In the genomic region with DNA sequence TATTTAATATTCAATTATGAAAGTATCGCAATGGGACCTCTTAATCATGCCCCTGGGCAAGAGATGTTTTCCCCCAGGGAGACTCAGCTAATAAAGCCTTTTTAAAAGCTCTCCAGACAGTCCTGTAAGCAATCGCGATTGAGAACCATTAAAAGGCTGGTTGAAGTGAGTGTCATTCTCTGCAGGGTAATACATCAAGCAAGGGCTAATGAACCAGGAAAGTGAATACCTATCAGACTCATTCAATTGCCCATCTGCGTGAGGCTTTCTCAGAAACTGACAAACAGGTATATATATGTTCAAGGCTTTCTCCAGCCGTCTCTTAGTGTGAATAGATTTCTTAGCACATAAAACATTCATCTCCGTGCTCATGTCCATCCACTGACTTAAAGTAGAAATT, we compare ENCODE assay signal across 31 mouse cellular contexts.
DNase-seq lines count a peak whose midpoint lies in the region; ATAC-seq and TF ChIP-seq lines count a peak whose summit lies in the region.
"Had no signal": no experiment of that assay in that cellular context is flagged by ENCODE, and none has a peak within 500 bp of the region (broad histone marks: within the 10 kb centered on the region; RNA-seq: fewer than 3 reads in every experiment).

No protein-coding gene starts in this region.

- no peak for TF ChIP-seq EP300 in stomach, postnatal 0 days (optimal IDR thresholded peaks at IDR 0.05)

- H3K27me3 ChIP-seq in kidney, embryonic 16.5 days (ENCODE audit: insufficient read depth, low read length): no peaks in the 10 kb centered on the region
- no peaks in the 10 kb centered on the region for H3K27me3 ChIP-seq in hindbrain, embryonic 12.5 days
- H3K27me3 ChIP-seq in hindbrain, embryonic 14.5 days (ENCODE audit: control insufficient read depth, insufficient read depth, low read length): no peaks in the 10 kb centered on the region
- peaks cover 6% of the 10 kb centered on the region; the same call in 1 of the 2 replicates for H3K27me3 ChIP-seq in neural tube, embryonic 13.5 days
- H3K27me3 ChIP-seq in stomach, postnatal 0 days (ENCODE audit: control insufficient read depth, insufficient read depth, low read length): no peaks in the 10 kb centered on the region
- H3K27me3 ChIP-seq: embryonic facial prominence, embryonic 15.5 days; heart, embryonic 15.5 days; midbrain, embryonic 15.5 days had no signal

- H3K4me2 ChIP-seq in kidney, embryonic 16.5 days (replicated peaks; ENCODE audit: low read depth, low read length): no peak overlapping the region
- no peak overlapping the region for H3K4me2 ChIP-seq in hindbrain, embryonic 12.5 days (replicated peaks)
- H3K4me2 ChIP-seq in hindbrain, embryonic 14.5 days (replicated peaks): no peak overlapping the region
- no peak overlapping the region for H3K4me2 ChIP-seq in neural tube, embryonic 13.5 days
- H3K4me2 ChIP-seq in stomach, postnatal 0 days (replicated peaks; ENCODE audit: low read depth): no peak overlapping the region
- H3K4me2 ChIP-seq: embryonic facial prominence, embryonic 15.5 days; heart, embryonic 15.5 days; midbrain, embryonic 15.5 days had no signal

- H3K4me1 ChIP-seq in kidney, embryonic 16.5 days (ENCODE audit: insufficient read depth, low read length): no peaks in the 10 kb centered on the region
- no peaks in the 10 kb centered on the region for H3K4me1 ChIP-seq in hindbrain, embryonic 12.5 days
- no peaks in the 10 kb centered on the region; the same call in 1 of the 2 replicates for H3K4me1 ChIP-seq in hindbrain, embryonic 14.5 days (replicated peaks; ENCODE audit: control insufficient read depth, insufficient read depth, low read length)
- H3K4me1 ChIP-seq in neural tube, embryonic 13.5 days (replicated peaks): peaks cover 8% of the 10 kb centered on the region
- H3K4me1 ChIP-seq in stomach, postnatal 0 days (replicated peaks; ENCODE audit: control insufficient read depth, insufficient read depth): no peaks in the 10 kb centered on the region
- H3K4me1 ChIP-seq: embryonic facial prominence, embryonic 15.5 days; heart, embryonic 10.5 days; heart, embryonic 15.5 days; midbrain, embryonic 15.5 days had no signal

- H3K27ac ChIP-seq in kidney, embryonic 16.5 days (ENCODE audit: low read length): no peak overlapping the region
- no peak overlapping the region for H3K27ac ChIP-seq in hindbrain, embryonic 12.5 days
- no peak overlapping the region for H3K27ac ChIP-seq in hindbrain, embryonic 14.5 days
- no peak overlapping the region for H3K27ac ChIP-seq in neural tube, embryonic 13.5 days (replicated peaks)
- H3K27ac ChIP-seq in stomach, postnatal 0 days (replicated peaks): no peak overlapping the region
- H3K27ac ChIP-seq: embryonic facial prominence, embryonic 10.5 days; embryonic facial prominence, embryonic 15.5 days; heart, embryonic 10.5 days; heart, embryonic 15.5 days; liver, embryonic 14.5 days; macrophage; midbrain, embryonic 15.5 days had no signal

- no peaks in the 10 kb centered on the region for H3K36me3 ChIP-seq in kidney, embryonic 16.5 days (ENCODE audit: insufficient read depth, low read length)
- no peaks in the 10 kb centered on the region for H3K36me3 ChIP-seq in hindbrain, embryonic 12.5 days
- H3K36me3 ChIP-seq in hindbrain, embryonic 14.5 days (replicated peaks; ENCODE audit: control insufficient read depth, insufficient read depth): no peaks in the 10 kb centered on the region
- H3K36me3 ChIP-seq in neural tube, embryonic 13.5 days: no peaks in the 10 kb centered on the region
- H3K36me3 ChIP-seq in stomach, postnatal 0 days (ENCODE audit: control insufficient read depth, insufficient read depth, low read length): no peaks in the 10 kb centered on the region
- H3K36me3 ChIP-seq: embryonic facial prominence, embryonic 10.5 days; embryonic facial prominence, embryonic 15.5 days; heart, embryonic 10.5 days; heart, embryonic 15.5 days; midbrain, embryonic 15.5 days had no signal

- 39% methylated on average over 6 of the region's 6 CpGs for WGBS in kidney, embryonic 16.5 days
- WGBS in hindbrain, embryonic 12.5 days: 69% methylated on average over 6 of the region's 6 CpGs
- WGBS in hindbrain, embryonic 14.5 days: 48% methylated on average over 6 of the region's 6 CpGs
- WGBS in neural tube, embryonic 13.5 days: 35% methylated on average over 6 of the region's 6 CpGs
- WGBS in stomach, postnatal 0 days: 79% methylated on average over 6 of the region's 6 CpGs

- DNase-seq in kidney, adult 9 months: no peak
- DNase-seq in hindbrain, embryonic 14.5 days (ENCODE audit: low spot score): no peak
- DNase-seq in layer of hippocampus, adult 11-12 months (ENCODE audit: low spot score): no peak
- no peak for DNase-seq in stomach, postnatal 0 days (ENCODE audit: low spot score)
- DNase-seq: adrenal gland, postnatal 36 days; B cell, adult 2 months; cerebellum, adult 8-10 months; cerebellum, postnatal 25 days; gastrocnemius, postnatal 25 days; heart, adult 11 months; heart, postnatal 36 days; kidney, adult 11 months; kidney, postnatal 4 days; layer of hippocampus, postnatal 36 days; liver; lung, adult 2 months; lung, postnatal 10 days; right cerebral cortex, adult 18-20 months; thymus, postnatal 4 days had no signal

- H3K9me3 ChIP-seq in kidney, embryonic 16.5 days (ENCODE audit: low read length): no peaks in the 10 kb centered on the region
- no peaks in the 10 kb centered on the region for H3K9me3 ChIP-seq in hindbrain, embryonic 12.5 days (replicated peaks)
- no peaks in the 10 kb centered on the region for H3K9me3 ChIP-seq in hindbrain, embryonic 14.5 days (ENCODE audit: control insufficient read depth, low read length)
- no peaks in the 10 kb centered on the region for H3K9me3 ChIP-seq in neural tube, embryonic 13.5 days
- H3K9me3 ChIP-seq in stomach, postnatal 0 days (ENCODE audit: control insufficient read depth, low read length): no peaks in the 10 kb centered on the region
- H3K9me3 ChIP-seq: embryonic facial prominence, embryonic 10.5 days; embryonic facial prominence, embryonic 15.5 days; heart, embryonic 10.5 days; heart, embryonic 15.5 days; midbrain, embryonic 15.5 days had no signal

- TF ChIP-seq CTCF in stomach, postnatal 0 days (IDR thresholded peaks at IDR 0.05; ENCODE audit: low read depth): no peak

- 0 out of 2 replicates have a peak, but pooled peaks have one; percentile 8 for ATAC-seq in kidney, embryonic 16.5 days (ENCODE audit: low FRiP score, low TSS enrichment)
- peak; percentile 72 for ATAC-seq in hindbrain, embryonic 12.5 days (ENCODE audit: low FRiP score)
- ATAC-seq in hindbrain, embryonic 14.5 days (ENCODE audit: low FRiP score): peak; percentile 40; the same call in 1 of the 2 replicates
- ATAC-seq in neural tube, embryonic 13.5 days (ENCODE audit: low read depth): peak; percentile 78
- no peak for ATAC-seq in stomach, postnatal 0 days (ENCODE audit: low FRiP score, low TSS enrichment)
- ATAC-seq: forebrain, embryonic 14.5 days; inflammation-experienced regulatory T-cells, adult 6 months had no signal

- no peak overlapping the region for H3K4me3 ChIP-seq in kidney, embryonic 16.5 days (ENCODE audit: low read length)
- H3K4me3 ChIP-seq in hindbrain, embryonic 12.5 days: no peak overlapping the region
- no peak overlapping the region for H3K4me3 ChIP-seq in hindbrain, embryonic 14.5 days (replicated peaks; ENCODE audit: low read length)
- no peak overlapping the region for H3K4me3 ChIP-seq in neural tube, embryonic 13.5 days
- H3K4me3 ChIP-seq in stomach, postnatal 0 days (ENCODE audit: low read depth, low read length): no peak overlapping the region
- H3K4me3 ChIP-seq: embryonic facial prominence, embryonic 10.5 days; embryonic facial prominence, embryonic 15.5 days; heart, embryonic 10.5 days; heart, embryonic 15.5 days; midbrain, embryonic 15.5 days had no signal

- no peak overlapping the region for H3K9ac ChIP-seq in kidney, embryonic 16.5 days (replicated peaks; ENCODE audit: low read length)
- H3K9ac ChIP-seq in hindbrain, embryonic 12.5 days: no peak overlapping the region
- no peak overlapping the region for H3K9ac ChIP-seq in hindbrain, embryonic 14.5 days
- H3K9ac ChIP-seq in neural tube, embryonic 13.5 days: no peak overlapping the region
- H3K9ac ChIP-seq in stomach, postnatal 0 days (ENCODE audit: low read length): no peak overlapping the region
- H3K9ac ChIP-seq: embryonic facial prominence, embryonic 15.5 days; heart, embryonic 15.5 days; liver, embryonic 14.5 days; midbrain, embryonic 15.5 days had no signal
